Mouse (Mus musculus) kidney, postnatal 36 days (tissue): ENCODE data around the gene Kcnk12.
A peak's percentile ranks its signal among the peaks of the same experiment; 100 is the strongest.

Experiments used
- DNase-seq, 2 experiments: peaks; one replicate each; pipeline ENCODE4 v3.0.0; 2021 to 2022; ENCODE audit warnings: mixed read lengths in 2 of 2

Gene Kcnk12

GRCm38 (mm10) chr17:87785721-87786120 lies 12.1 kb downstream of the Kcnk12 start:
- no peak for DNase-seq

- DNase-seq: no peak
Observed at GRCm38 (mm10) chr17:87784911-87785310, 12.9 kb downstream of the Kcnk12 start.

GRCm38 (mm10) chr17:87784141-87784831 lies 13.5 kb downstream of the Kcnk12 start:
- DNase-seq: no peak

GRCm38 (mm10) chr17:87781244-87781643 lies 16.6 kb downstream of the Kcnk12 start:
- no peak for DNase-seq

GRCm38 (mm10) chr17:87780164-87780563 lies 17.6 kb downstream of the Kcnk12 start:
- DNase-seq: no peak

- no peak for DNase-seq
Observed at GRCm38 (mm10) chr17:87774982-87775381, 22.8 kb downstream of the Kcnk12 start.

GRCm38 (mm10) chr17:87773175-87773574 lies 24.6 kb downstream of the Kcnk12 start:
- no peak for DNase-seq

- no peak for DNase-seq
Observed at GRCm38 (mm10) chr17:87770766-87771165, 27.0 kb downstream of the Kcnk12 start.

- DNase-seq: no peak
Observed at GRCm38 (mm10) chr17:87766888-87767287, 30.9 kb downstream of the Kcnk12 start.

- no peak for DNase-seq
Observed at GRCm38 (mm10) chr17:87765031-87765430, 32.8 kb downstream of the Kcnk12 start.

GRCm38 (mm10) chr17:87763146-87763545 lies 34.6 kb downstream of the Kcnk12 start:
- DNase-seq: no peak

- peak in 1 of 2 experiments; percentile 13 for DNase-seq
Observed at GRCm38 (mm10) chr17:87760315-87760714, 37.5 kb downstream of the Kcnk12 start.

GRCm38 (mm10) chr17:87745926-87746888 lies 51.6 kb downstream of the Kcnk12 start:
- DNase-seq: peak in 1 of 2 experiments; percentile 48

GRCm38 (mm10) chr17:87744985-87745925 lies 52.5 kb downstream of the Kcnk12 start:
- no peak for DNase-seq

GRCm38 (mm10) chr17:87739835-87740234 lies 58.0 kb downstream of the Kcnk12 start:
- no peak for DNase-seq

GRCm38 (mm10) chr17:87737144-87737543 lies 60.6 kb downstream of the Kcnk12 start:
- no peak for DNase-seq

GRCm38 (mm10) chr17:87734471-87734870 lies 63.3 kb downstream of the Kcnk12 start:
- no peak for DNase-seq

- no peak for DNase-seq
Observed at GRCm38 (mm10) chr17:87731962-87732361, 65.8 kb downstream of the Kcnk12 start.

- DNase-seq: no peak
Observed at GRCm38 (mm10) chr17:87726489-87727356, 71.1 kb downstream of the Kcnk12 start.

GRCm38 (mm10) chr17:87724727-87725126 lies 73.1 kb downstream of the Kcnk12 start:
- no peak for DNase-seq

- DNase-seq: no peak
Observed at GRCm38 (mm10) chr17:87700101-87700500, 97.7 kb downstream of the Kcnk12 start.
